Mouse (Mus musculus): ENCODE results near the gene Il12b.
A peak's percentile ranks its signal among the peaks of the same experiment; 100 is the strongest.

Gene Il12b

GRCm38 (mm10) chr11:44399763-44400162, at the start of gene Il12b:
Gene Il12b, plus strand, starts transcription at chr11:44400063.
- no peak for DNase-seq (ENCODE audit: low read depth, low spot score)

- DNase-seq (ENCODE audit: low read depth, low spot score): no peak
Observed at GRCm38 (mm10) chr11:44354860-44355470, 44.9 kb upstream of the Il12b start.

- no peak for DNase-seq (ENCODE audit: low read depth, low spot score)
Observed at GRCm38 (mm10) chr11:44356171-44356570, 43.7 kb upstream of the Il12b start.

- DNase-seq (ENCODE audit: low read depth, low spot score): no peak
Observed at GRCm38 (mm10) chr11:44364536-44364935, 35.3 kb upstream of the Il12b start.

GRCm38 (mm10) chr11:44367711-44368110, 32.2 kb upstream of the Il12b start:
- no peak for DNase-seq (ENCODE audit: low read depth, low spot score)

- no peak for DNase-seq (ENCODE audit: low read depth, low spot score)
Observed at GRCm38 (mm10) chr11:44372856-44373255, 27.0 kb upstream of the Il12b start.

GRCm38 (mm10) chr11:44377879-44378278, 22.0 kb upstream of the Il12b start:
- no peak for DNase-seq (ENCODE audit: low read depth, low spot score)

GRCm38 (mm10) chr11:44380432-44381051, 19.3 kb upstream of the Il12b start:
- DNase-seq (ENCODE audit: low read depth, low spot score): no peak

GRCm38 (mm10) chr11:44382200-44382599, 17.7 kb upstream of the Il12b start:
- no peak for DNase-seq (ENCODE audit: low read depth, low spot score)

- no peak for DNase-seq (ENCODE audit: low read depth, low spot score)
Observed at GRCm38 (mm10) chr11:44387031-44387430, 12.8 kb upstream of the Il12b start.

- DNase-seq (ENCODE audit: low read depth, low spot score): no peak
Observed at GRCm38 (mm10) chr11:44389993-44390701, 9.7 kb upstream of the Il12b start.

- DNase-seq (ENCODE audit: low read depth, low spot score): no peak
Observed at GRCm38 (mm10) chr11:44393101-44393810, 6.6 kb upstream of the Il12b start.

GRCm38 (mm10) chr11:44395401-44395800, 4.5 kb upstream of the Il12b start:
- DNase-seq (ENCODE audit: low read depth, low spot score): no peak

GRCm38 (mm10) chr11:44397551-44397950, 2.3 kb upstream of the Il12b start:
- no peak for DNase-seq (ENCODE audit: low read depth, low spot score)

- no peak for DNase-seq (ENCODE audit: low read depth, low spot score)
Observed at GRCm38 (mm10) chr11:44398356-44398755, 1.5 kb upstream of the Il12b start.

GRCm38 (mm10) chr11:44398782-44399225, 1.1 kb upstream of the Il12b start:
- peak; percentile 48 for DNase-seq (ENCODE audit: low read depth, low spot score)

GRCm38 (mm10) chr11:44401635-44402548, 2.0 kb downstream of the Il12b start:
- peak; percentile 24 for DNase-seq (ENCODE audit: low read depth, low spot score)

GRCm38 (mm10) chr11:44405113-44405512, 5.2 kb downstream of the Il12b start:
- DNase-seq (ENCODE audit: low read depth, low spot score): no peak

GRCm38 (mm10) chr11:44405961-44406360, 6.1 kb downstream of the Il12b start:
- DNase-seq (ENCODE audit: low read depth, low spot score): no peak

GRCm38 (mm10) chr11:44406457-44406856, 6.6 kb downstream of the Il12b start:
- DNase-seq (ENCODE audit: low read depth, low spot score): no peak

- DNase-seq (ENCODE audit: low read depth, low spot score): no peak
Observed at GRCm38 (mm10) chr11:44408626-44409025, 8.8 kb downstream of the Il12b start.
